ENCODE assay signal across 12 mouse cellular contexts in genomic region chr4:137933328-137933727, GRCm38 (mm10). TPM values are rescaled to one million over a fixed set of nuclear protein-coding genes. Genes with fewer than 3 reads are reported as not detected.
A peak's percentile ranks its signal among the peaks of the same experiment; 100 is the strongest.
DNase-seq lines count a peak whose midpoint lies in the region; ATAC-seq and TF ChIP-seq lines count a peak whose summit lies in the region.
"Had no signal": no experiment of that assay in that cellular context is flagged by ENCODE, and none has a peak within 500 bp of the region (broad histone marks: within the 10 kb centered on the region; RNA-seq: fewer than 3 reads in every experiment).

No protein-coding gene starts in this region.

- H3K4me3 ChIP-seq in liver, embryonic 12.5 days: no peak overlapping the region
- no peak overlapping the region for H3K4me3 ChIP-seq in embryonic facial prominence, embryonic 15.5 days (replicated peaks)
- H3K4me3 ChIP-seq in forebrain, embryonic 15.5 days: no peak overlapping the region
- H3K4me3 ChIP-seq in hindbrain, postnatal 0 days (ENCODE audit: low read length): no peak overlapping the region

- peaks cover 50% of the 10 kb centered on the region for H3K4me1 ChIP-seq in liver, embryonic 12.5 days
- peaks cover 48% of the 10 kb centered on the region for H3K4me1 ChIP-seq in embryonic facial prominence, embryonic 15.5 days
- H3K4me1 ChIP-seq in forebrain, embryonic 15.5 days: peaks cover 21% of the 10 kb centered on the region
- H3K4me1 ChIP-seq in hindbrain, postnatal 0 days (ENCODE audit: insufficient read depth, low read length): peaks cover 8% of the 10 kb centered on the region

- no peaks in the 10 kb centered on the region for H3K27me3 ChIP-seq in liver, embryonic 12.5 days (replicated peaks)
- H3K27me3 ChIP-seq in embryonic facial prominence, embryonic 15.5 days: no peaks in the 10 kb centered on the region
- no peaks in the 10 kb centered on the region for H3K27me3 ChIP-seq in forebrain, embryonic 15.5 days
- H3K27me3 ChIP-seq in hindbrain, postnatal 0 days (ENCODE audit: insufficient read depth, low read length): no peaks in the 10 kb centered on the region

- no peak overlapping the region for H3K4me2 ChIP-seq in liver, embryonic 12.5 days
- no peak overlapping the region for H3K4me2 ChIP-seq in embryonic facial prominence, embryonic 15.5 days (replicated peaks)
- H3K4me2 ChIP-seq in forebrain, embryonic 15.5 days (replicated peaks): no peak overlapping the region
- H3K4me2 ChIP-seq in hindbrain, postnatal 0 days (ENCODE audit: low read depth, low read length): no peak overlapping the region
- H3K4me2 ChIP-seq: lung, embryonic 14.5 days had no signal

- peak overlapping the region; percentile 30; the same call in 1 of the 2 replicates for H3K27ac ChIP-seq in liver, embryonic 12.5 days
- H3K27ac ChIP-seq in embryonic facial prominence, embryonic 15.5 days (replicated peaks): peak overlapping the region; percentile 81
- no peak overlapping the region for H3K27ac ChIP-seq in forebrain, embryonic 15.5 days (replicated peaks)
- H3K27ac ChIP-seq in hindbrain, postnatal 0 days: no peak overlapping the region

- DNase-seq in heart, adult 11 months: peak; percentile 97
- no peak for DNase-seq in heart, adult 9 months (ENCODE audit: low spot score in 2 of 2)
- no peak for DNase-seq in liver
- peak; percentile 90 to 91 for DNase-seq in adrenal gland, adult (ENCODE audit: inconsistent age in 2 of 2, low spot score in 1 of 2)
- DNase-seq in hindbrain, postnatal 0 days (ENCODE audit: low spot score): no peak
- DNase-seq: cerebellum, postnatal 25 days; kidney, adult 8-10 months; lung, embryonic 14.5 days; right cerebral cortex, postnatal 4 days had no signal

- H3K9me3 ChIP-seq in liver, embryonic 12.5 days (replicated peaks): no peaks in the 10 kb centered on the region
- no peaks in the 10 kb centered on the region for H3K9me3 ChIP-seq in embryonic facial prominence, embryonic 15.5 days (replicated peaks)
- no peaks in the 10 kb centered on the region for H3K9me3 ChIP-seq in forebrain, embryonic 15.5 days
- no peaks in the 10 kb centered on the region for H3K9me3 ChIP-seq in hindbrain, postnatal 0 days (ENCODE audit: low read length)

- H3K9ac ChIP-seq in liver, embryonic 12.5 days: no peak overlapping the region
- no peak overlapping the region for H3K9ac ChIP-seq in embryonic facial prominence, embryonic 15.5 days
- H3K9ac ChIP-seq in forebrain, embryonic 15.5 days (replicated peaks): no peak overlapping the region
- no peak overlapping the region for H3K9ac ChIP-seq in hindbrain, postnatal 0 days (replicated peaks; ENCODE audit: low read length)
- H3K9ac ChIP-seq: lung, embryonic 14.5 days had no signal

- H3K36me3 ChIP-seq in liver, embryonic 12.5 days: peaks cover 54% of the 10 kb centered on the region
- peaks cover 44% of the 10 kb centered on the region for H3K36me3 ChIP-seq in embryonic facial prominence, embryonic 15.5 days
- H3K36me3 ChIP-seq in forebrain, embryonic 15.5 days: 0 out of 2 replicates have a peak, but pooled peaks cover 7% of the 10 kb centered on the region
- peaks cover 14% of the 10 kb centered on the region for H3K36me3 ChIP-seq in hindbrain, postnatal 0 days (ENCODE audit: insufficient read depth, low read length)

- no peak for TF ChIP-seq CTCF in hindbrain, postnatal 0 days (IDR thresholded peaks at IDR 0.05; ENCODE audit: low read depth)

- ATAC-seq in liver, embryonic 12.5 days: no peak
- ATAC-seq in embryonic facial prominence, embryonic 15.5 days (ENCODE audit: insufficient number of reproducible peaks, low FRiP score, low TSS enrichment, low read depth): no peak
- ATAC-seq in forebrain, embryonic 15.5 days (replicated peaks): no peak
- ATAC-seq in hindbrain, postnatal 0 days: no peak

- WGBS in liver, embryonic 12.5 days (ENCODE audit: insufficient replicate concordance): 67% methylated on average over 5 of the region's 5 CpGs
- WGBS in embryonic facial prominence, embryonic 15.5 days: 57% methylated on average over 5 of the region's 5 CpGs
- 80% methylated on average over 5 of the region's 5 CpGs for WGBS in forebrain, embryonic 15.5 days
- WGBS in hindbrain, postnatal 0 days: 49% methylated on average over 5 of the region's 5 CpGs

RNA-seq across cellular contexts. Expression of gene Eif4g3, which starts 59.5 kb away (rescaled TPM):
- polyA plus RNA-seq in liver, embryonic 12.5 days (2016; fragmentation: Nextera tagmentation; extraction: Ambion mirVana): 15.2 and 15.8 TPM in 2 replicates
- 34.7 and 36.2 TPM in 2 replicates for polyA plus RNA-seq in embryonic facial prominence, embryonic 15.5 days (2015; fragmentation: Nextera tagmentation; extraction: Ambion mirVana)
- polyA plus RNA-seq in forebrain, embryonic 15.5 days (2015; fragmentation: Nextera tagmentation; extraction: Ambion mirVana): 48.6 and 49.7 TPM in 2 replicates
- 51.1 and 55.9 TPM in 2 replicates for total RNA-seq in hindbrain, postnatal 0 days (2014; rRNA removed)
- 32.3 and 36.5 TPM in 2 replicates for polyA plus RNA-seq in hindbrain, postnatal 0 days (2015; fragmentation: Nextera tagmentation; extraction: Ambion mirVana)

Comparison
In these comparisons a context has a peak if more than half of its experiments do, and no peak if none do; other contexts are left out.
1. DNase-seq: peak in heart, adult 11 months (single experiment) and adrenal gland, adult (2 of 2); none in heart, adult 9 months (0 of 2), liver (single experiment) and hindbrain, postnatal 0 days (single experiment).
2. H3K27ac ChIP-seq: peak in liver, embryonic 12.5 days (single experiment) and embryonic facial prominence, embryonic 15.5 days (single experiment); none in forebrain, embryonic 15.5 days (single experiment) and hindbrain, postnatal 0 days (single experiment).